Mouse (Mus musculus) right cerebral cortex, postnatal 4 days (tissue): ENCODE data around the gene Zfp934.
"Not testable (repeated sequence)": the region's sequence is repeated elsewhere in the genome, so short reads cannot be mapped to it uniquely, and the experiment has no call there.

ENCODE experiments used
- DNase-seq: peaks from one replicate; pipeline ENCODE4 v3.0.0-alpha.2; 2022

Zfp934 gene

GRCm38 (mm10) chr13:62571099-62571498, at the start of gene Zfp934:
Gene Zfp934 (minus strand): TSS chr13:62571199.
- DNase-seq: not testable (repeated sequence)

GRCm38 (mm10) chr13:62617449-62617848, 46.5 kb upstream of the Zfp934 start:
- DNase-seq: not testable (repeated sequence)

- DNase-seq: peak; percentile 4
Measured at GRCm38 (mm10) chr13:62561696-62562095, 9.3 kb downstream of the Zfp934 start.

GRCm38 (mm10) chr13:62558189-62559110, 12.5 kb downstream of the Zfp934 start, which contains the start of gene Zfp935:
Gene Zfp935 (minus strand): TSS chr13:62558511.
- peak; percentile 43 for DNase-seq

GRCm38 (mm10) chr13:62530129-62530528, 40.9 kb downstream of the Zfp934 start:
- not testable (repeated sequence) for DNase-seq

- not testable (repeated sequence) for DNase-seq
Measured at GRCm38 (mm10) chr13:62510641-62511420, 60.2 kb downstream of the Zfp934 start.

- not testable (repeated sequence) for DNase-seq
Measured at GRCm38 (mm10) chr13:62472661-62473060, 98.3 kb downstream of the Zfp934 start.

- DNase-seq: not testable (repeated sequence)
Measured at GRCm38 (mm10) chr13:62469947-62470346, 101.1 kb downstream of the Zfp934 start.

- DNase-seq: peak; percentile 76
Measured at GRCm38 (mm10) chr13:62466424-62467334, 104.3 kb downstream of the Zfp934 start, which contains the start of gene Gm49359. Gene Gm49359 (minus strand): TSS chr13:62466832.
